33 mouse cellular contexts compared by ENCODE assay signal in genomic region chr9:28909738-28910137, GRCm38 (mm10).
"Had no signal": no experiment of that assay in that cellular context is flagged by ENCODE, and none has a peak within 500 bp of the region (broad histone marks: within the 10 kb centered on the region; RNA-seq: fewer than 3 reads in every experiment).

No protein-coding gene starts in this region.

- H3K36me3 ChIP-seq: heart, embryonic 13.5 days; heart, embryonic 15.5 days; hindbrain, embryonic 10.5 days; hindbrain, embryonic 12.5 days; hindbrain, embryonic 13.5 days; hindbrain, embryonic 15.5 days; intestine, embryonic 15.5 days; kidney, embryonic 15.5 days had no signal

- H3K27me3 ChIP-seq: heart, embryonic 13.5 days; heart, embryonic 15.5 days; hindbrain, embryonic 12.5 days; hindbrain, embryonic 13.5 days; hindbrain, embryonic 15.5 days; intestine, embryonic 15.5 days; kidney, embryonic 15.5 days had no signal

- H3K27ac ChIP-seq: heart, embryonic 13.5 days; heart, embryonic 15.5 days; hindbrain, embryonic 10.5 days; hindbrain, embryonic 12.5 days; hindbrain, embryonic 13.5 days; hindbrain, embryonic 14.5 days; hindbrain, embryonic 15.5 days; hindbrain, postnatal 0 days; intestine, embryonic 15.5 days; kidney, embryonic 15.5 days; kidney, postnatal 0 days; layer of hippocampus, adult 2 months; left cerebral cortex, adult 2 months had no signal

- DNase-seq: heart, postnatal 10 days; heart, postnatal 14 days; heart, postnatal 36 days; heart, postnatal 4 days; kidney, adult 11 months; kidney, adult 18-20 months; kidney, adult 2 months; kidney, adult 8-10 months; kidney, adult 9 months; kidney, postnatal 10 days; kidney, postnatal 14 days; kidney, postnatal 25 days; kidney, postnatal 36 days; kidney, postnatal 4 days; layer of hippocampus, adult 9-11 months; layer of hippocampus, postnatal 36 days had no signal

- H3K9ac ChIP-seq: heart, embryonic 13.5 days; heart, embryonic 15.5 days; hindbrain, embryonic 12.5 days; hindbrain, embryonic 13.5 days; hindbrain, embryonic 14.5 days; hindbrain, embryonic 15.5 days; intestine, embryonic 15.5 days; kidney, embryonic 15.5 days had no signal

- H3K4me2 ChIP-seq: heart, embryonic 13.5 days; heart, embryonic 15.5 days; hindbrain, embryonic 12.5 days; hindbrain, embryonic 13.5 days; hindbrain, embryonic 14.5 days; hindbrain, embryonic 15.5 days; intestine, embryonic 15.5 days; kidney, embryonic 15.5 days had no signal

- ATAC-seq: hindbrain, embryonic 16.5 days; hindbrain, postnatal 0 days; inflammation-experienced regulatory T-cells, adult 6 months; intestine, embryonic 15.5 days; intestine, embryonic 16.5 days; intestine, postnatal 0 days had no signal

- H3K9me3 ChIP-seq: heart, embryonic 13.5 days; heart, embryonic 15.5 days; hindbrain, embryonic 10.5 days; hindbrain, embryonic 12.5 days; hindbrain, embryonic 13.5 days; hindbrain, embryonic 15.5 days; intestine, embryonic 15.5 days; kidney, embryonic 15.5 days had no signal

- H3K4me3 ChIP-seq: heart, embryonic 13.5 days; heart, embryonic 15.5 days; hindbrain, embryonic 10.5 days; hindbrain, embryonic 12.5 days; hindbrain, embryonic 13.5 days; hindbrain, embryonic 15.5 days; intestine, embryonic 15.5 days; kidney, embryonic 15.5 days; layer of hippocampus, adult 2 months; left cerebral cortex, adult 2 months had no signal

- H3K4me1 ChIP-seq: heart, embryonic 13.5 days; heart, embryonic 15.5 days; hindbrain, embryonic 10.5 days; hindbrain, embryonic 12.5 days; intestine, embryonic 15.5 days had no signal
